Mouse (Mus musculus) cerebellum, adult 9-11 months (tissue): ENCODE data around the gene Ltb4r2.

ENCODE experiments used
- DNase-seq: peaks from one replicate; pipeline ENCODE4 v3.0.0; 2022

Ltb4r2 gene

DNA sequence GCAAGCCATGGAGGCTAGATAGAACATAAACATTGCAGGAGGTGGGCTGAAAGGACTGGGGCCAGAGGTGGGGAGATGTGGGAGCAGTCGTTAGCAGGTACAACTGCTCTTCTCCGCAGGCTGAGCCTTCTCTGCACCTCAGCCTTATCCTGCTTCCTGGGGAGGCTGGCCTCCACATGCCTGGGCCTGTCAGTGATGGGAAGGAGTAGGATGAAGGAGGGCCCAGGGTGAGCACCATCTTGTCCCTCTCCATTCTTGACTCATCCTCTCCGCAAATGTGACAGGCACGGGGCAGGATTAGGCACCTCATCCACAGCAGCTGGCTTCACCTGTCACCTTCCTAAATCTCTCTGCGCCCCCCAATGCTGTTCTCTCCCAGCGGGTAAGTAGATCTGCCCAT, at the start of gene Ltb4r2:
TSS of gene Ltb4r2 (plus strand) at position 266 of the 400 bp plus-strand sequence.
- DNase-seq, result peak; percentile 23

DNA sequence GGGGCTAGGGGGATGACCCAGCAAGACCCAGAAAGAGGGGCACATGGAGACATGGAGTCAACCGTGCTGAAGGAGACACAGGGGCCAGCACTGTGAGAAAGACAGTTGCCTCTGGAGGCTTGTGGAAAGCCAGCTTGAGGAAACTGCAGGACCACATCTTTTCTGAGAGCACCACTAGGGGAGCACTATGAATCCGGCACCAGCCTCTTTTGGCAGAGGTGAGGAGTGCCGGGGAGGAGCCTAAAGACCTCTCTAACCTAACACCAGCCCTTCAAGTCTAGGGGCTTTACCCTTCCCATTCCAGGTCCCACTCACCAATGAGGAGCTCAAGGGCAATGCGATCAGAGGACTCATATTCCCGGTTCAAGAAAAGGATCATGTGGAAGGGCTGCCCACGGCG, 49.4 kb upstream of the Ltb4r2 start:
- no peak for DNase-seq

DNA sequence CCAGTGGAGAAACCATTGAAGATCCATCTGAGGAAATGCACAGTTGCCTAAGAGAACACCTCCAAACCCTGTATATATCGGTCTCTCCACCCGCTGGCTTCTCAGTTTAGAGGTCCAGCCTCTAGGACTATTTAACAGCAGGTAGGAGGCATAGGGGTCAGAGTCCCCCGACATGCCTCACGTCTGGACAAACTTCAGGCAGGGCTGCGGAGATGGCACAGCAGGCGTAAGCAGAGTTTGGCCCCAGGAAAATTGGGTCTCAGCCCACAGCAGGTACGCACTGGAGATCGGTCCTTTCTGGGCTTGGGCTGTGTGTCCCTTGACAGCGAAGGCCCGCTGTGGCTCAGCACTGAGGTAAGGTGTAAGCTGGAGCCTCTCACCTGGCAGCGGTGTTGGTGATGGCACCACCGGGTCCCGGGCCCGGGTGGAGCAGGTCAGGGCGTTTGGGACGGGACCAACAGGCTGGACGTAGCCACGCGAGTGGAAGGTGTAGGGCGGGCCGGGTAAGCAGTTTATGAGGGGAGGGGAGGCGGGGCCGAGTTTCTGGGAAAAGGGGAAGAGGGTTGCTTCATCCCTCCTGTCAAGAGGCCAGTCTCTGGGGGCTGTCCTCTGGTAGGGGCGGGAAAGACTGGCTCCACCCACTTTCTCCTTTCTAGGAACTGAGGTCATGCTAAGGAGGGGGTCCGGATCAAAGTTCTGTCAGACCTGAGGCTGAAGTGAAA, 48.1 kb upstream of the Ltb4r2 start:
- DNase-seq, result no peak

DNA sequence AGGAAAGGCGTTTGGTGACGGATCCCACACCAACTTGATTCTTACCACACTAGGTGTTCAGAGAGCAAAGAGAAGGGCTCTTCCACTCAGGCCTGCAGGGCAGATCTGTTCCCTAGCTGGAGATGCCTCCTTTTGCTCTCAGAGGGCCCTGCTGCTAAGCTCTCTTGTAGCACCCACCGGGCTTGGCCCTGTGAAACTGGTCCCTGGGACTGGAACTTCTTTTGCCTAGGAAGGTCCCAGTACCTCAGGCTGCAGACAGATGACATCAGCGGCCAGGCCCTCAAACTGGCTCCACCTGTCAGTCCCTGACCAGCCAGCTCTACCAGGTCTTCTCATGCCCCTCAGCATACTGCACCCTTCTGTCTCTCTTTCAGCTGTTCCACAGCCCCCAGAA, 47.5 kb upstream of the Ltb4r2 start, which contains the start of gene Tgm1:
TSS of gene Tgm1 (minus strand) at position 198 of the 394 bp plus-strand sequence.
- no peak for DNase-seq

DNA sequence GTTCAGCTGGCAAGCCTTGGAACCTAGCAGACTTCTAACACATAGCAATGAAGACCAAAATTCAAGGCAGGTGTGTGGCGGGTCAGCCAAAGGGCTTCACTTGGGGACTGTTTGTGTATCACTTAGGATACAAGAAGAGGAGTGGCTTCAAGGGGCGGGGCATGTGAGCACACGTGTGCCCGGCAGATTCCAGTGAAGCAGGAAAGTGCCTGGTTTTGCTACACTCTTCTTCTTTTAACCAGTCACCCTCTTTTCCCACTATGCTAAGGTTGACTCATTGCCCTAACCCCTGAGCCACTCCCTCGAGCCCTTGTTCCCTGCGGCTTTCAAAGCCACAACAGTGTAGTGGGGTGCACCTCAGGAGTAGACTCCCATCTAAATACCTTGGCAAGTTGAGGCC, 46.3 kb upstream of the Ltb4r2 start:
- DNase-seq, result no peak

DNA sequence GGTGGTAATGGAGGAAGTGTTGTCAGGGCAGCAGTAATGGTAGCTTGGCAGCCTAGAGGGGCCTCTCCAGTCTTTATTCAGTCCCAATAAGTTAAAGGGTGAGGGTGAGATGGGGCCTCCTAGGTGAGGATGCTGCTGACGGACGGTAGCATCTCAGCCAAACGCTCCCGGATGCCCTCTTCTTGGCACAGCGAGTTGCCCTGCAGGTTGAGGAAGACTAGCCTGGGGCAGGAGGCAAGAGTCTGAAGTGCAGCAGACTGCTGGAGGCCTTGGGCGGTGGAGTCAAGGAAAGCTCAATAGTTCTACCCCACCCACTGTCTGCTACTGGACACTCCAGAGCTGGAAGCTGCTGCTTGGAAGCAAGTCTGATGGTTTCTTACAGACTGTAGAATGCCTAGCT, 45.0 kb upstream of the Ltb4r2 start:
- no peak for DNase-seq

DNA sequence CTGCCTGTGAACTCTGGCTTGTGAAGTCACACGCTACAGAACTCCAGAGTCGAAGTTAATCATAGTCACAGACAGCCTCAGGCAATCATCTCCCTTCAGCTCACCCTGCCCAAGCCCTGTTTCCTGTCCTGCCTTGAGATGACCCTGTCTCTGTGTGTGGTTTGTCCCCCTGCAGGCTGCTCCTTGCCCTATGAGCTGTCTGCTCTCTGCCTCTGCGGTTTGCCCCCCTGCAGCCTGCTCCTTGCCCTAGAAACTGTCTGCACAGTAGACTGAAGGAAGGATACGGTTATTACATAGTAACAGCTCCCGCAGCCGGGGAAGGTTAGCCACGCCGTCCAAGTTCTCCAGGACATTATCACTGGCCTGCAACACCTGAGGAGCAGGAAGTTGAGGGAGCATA, 44.3 kb upstream of the Ltb4r2 start:
- no peak for DNase-seq

DNA sequence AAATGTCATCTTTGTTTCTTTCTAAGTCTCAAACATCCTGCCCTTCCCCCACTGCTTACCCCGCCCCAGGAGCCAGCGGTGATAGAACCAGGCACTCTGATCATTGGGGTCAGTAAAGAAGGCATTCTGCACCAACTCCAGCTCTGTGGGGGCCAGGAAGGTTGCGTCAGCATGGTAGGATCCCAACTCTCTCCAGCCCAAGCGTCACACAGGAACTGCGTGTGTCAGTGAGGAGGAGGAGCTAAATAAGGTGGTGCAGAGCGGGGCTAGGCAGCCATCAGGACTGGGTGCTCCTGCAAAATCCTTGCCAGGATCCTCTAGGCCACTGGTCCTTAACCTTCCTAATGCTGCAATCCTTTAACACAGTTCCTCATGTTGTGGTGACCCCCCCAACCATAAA, 41.5 kb upstream of the Ltb4r2 start:
- no peak for DNase-seq

DNA sequence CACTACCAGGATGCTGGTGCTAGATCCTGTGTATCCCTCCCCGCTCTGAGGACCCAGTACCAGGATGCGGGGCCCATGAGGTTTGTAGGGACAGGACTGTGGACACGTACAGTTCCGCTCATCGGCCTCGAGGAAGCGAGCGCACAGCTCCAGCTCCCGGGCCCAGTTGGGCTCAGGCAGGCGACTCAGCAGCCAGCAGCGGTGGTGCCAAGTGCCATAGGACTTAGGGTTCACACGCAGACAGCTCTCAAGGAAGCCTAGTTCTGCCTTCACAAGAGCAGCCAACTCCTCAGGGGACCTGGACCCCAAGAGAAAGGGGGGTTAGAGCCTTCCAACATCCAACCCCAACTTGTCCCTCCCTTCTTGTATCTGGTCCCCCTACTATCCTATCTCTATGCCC, 40.6 kb upstream of the Ltb4r2 start:
- DNase-seq, result peak; percentile 34

DNA sequence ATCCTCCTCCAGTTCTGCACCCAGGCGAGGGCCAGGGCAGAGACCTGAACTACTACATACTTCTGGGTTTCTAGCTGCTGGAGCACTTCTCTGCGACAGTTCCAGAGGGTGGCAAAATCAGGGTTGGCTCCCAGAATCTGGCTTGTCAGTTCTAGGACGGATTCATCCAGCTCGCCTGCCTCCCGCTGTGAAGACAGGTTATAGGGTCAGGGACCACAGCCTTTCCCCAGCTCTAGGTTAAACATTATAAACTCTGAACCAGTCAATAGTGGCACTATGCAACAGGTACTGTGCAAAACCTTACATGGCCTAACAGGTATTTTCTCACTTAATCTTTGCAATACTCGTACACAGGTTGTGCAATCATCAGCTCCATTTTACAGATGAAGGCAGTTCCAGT, 40.2 kb upstream of the Ltb4r2 start:
- peak; percentile 24 for DNase-seq

DNA sequence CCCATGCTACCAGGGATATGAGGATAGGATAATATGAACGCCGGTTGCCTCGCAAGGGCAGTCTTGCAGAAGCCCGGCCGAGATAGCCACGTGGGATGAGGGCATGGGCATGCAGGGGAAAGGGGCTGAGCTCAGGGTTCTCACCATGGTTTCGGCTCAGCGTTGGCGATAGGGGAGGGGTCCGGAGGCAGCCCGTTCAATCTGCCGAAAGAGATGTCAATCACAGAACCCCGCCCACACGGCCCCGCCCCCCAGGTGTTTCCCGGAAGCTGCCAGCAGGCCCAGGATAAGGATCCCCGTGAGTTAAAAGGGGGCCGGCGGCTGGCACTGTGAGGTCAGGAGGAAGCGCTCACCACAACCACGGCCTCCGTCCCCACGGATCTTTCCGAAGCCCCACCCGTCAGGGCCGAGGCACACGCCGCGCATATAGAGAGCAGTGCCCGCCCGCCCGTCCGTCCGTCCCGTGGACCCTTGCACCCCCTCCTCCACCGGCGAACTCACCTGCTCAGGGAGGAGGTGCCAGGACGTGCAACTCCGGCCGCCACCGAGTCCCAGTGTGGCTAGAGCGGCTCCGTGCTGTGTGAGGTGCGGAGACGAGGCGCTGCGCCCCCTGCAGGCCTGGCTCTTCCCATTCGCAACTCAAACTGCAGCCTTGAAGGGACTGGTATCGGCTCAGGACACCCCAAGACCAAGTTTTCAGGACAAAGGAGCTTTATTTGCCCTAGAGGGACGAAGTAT, 39.4 kb upstream of the Ltb4r2 start, which contains the start of gene Rabggta:
TSS of gene Rabggta (minus strand) at position 564 of the 738 bp plus-strand sequence.
- DNase-seq, result peak; percentile 94

DNA sequence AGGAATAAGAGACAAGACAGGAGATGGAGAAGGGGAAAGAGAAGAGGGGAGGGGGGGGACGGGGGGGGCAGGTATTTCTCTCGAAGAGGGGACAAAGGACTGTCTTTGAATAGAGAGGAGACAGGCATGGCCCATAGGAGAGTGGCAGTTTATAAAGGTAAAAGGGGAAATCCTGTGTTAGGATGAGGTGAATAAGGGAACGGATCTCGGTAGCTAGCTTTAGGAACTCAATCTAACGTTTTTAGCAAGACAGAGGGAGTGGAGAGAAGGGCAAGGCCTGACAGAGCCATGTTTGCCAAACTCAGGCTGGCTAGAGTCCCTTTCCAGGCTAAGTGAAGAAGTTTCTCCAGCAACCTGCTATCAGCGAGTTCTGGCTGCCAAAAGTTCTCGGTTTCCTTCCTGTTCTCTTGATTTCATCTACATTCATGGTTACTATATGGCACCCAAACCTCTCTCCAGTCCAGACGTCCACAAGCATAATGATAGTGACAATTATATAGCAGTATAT, 38.7 kb upstream of the Ltb4r2 start:
- no peak for DNase-seq

DNA sequence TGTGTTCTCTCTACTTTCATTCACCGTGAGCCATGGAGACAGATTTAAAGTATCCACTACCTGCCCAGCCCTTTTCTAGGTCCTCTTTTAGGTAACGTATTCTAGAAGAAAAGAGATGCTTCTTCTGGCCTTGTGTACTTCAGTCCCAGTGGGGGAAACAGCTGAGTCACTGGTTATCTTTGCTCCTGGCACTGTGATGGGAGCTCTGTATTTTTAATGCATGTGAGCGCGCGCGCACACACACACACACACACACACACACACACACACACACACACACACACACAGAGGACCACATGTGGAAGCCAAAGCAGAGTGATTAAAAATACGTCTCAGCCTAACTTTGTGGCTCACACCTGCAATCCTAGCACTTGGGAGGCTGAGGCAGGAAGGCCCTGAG, 37.8 kb upstream of the Ltb4r2 start:
- no peak for DNase-seq

DNA sequence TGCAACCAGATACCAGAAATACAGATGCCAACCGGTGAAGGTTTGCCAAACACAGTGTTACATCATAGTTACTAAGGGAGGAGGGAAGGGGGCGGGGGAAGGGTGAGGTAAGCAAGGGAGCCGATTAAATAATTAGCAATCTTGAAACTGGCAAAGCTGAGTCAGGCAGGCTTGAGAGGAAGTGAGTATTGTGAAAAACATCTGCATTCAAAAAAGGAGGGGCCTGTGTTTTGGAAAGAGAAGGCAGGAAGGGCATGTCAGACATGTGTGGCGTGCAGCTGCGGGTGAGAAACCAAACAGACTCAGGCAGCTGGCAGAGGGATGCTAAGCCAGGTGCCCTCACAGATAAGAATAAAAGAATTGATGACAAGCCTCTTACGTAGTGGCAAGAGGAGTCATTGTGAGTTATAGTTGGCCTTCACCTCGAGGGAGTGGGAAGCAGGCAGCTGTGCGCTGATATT, 36.8 kb upstream of the Ltb4r2 start:
- DNase-seq, result no peak

DNA sequence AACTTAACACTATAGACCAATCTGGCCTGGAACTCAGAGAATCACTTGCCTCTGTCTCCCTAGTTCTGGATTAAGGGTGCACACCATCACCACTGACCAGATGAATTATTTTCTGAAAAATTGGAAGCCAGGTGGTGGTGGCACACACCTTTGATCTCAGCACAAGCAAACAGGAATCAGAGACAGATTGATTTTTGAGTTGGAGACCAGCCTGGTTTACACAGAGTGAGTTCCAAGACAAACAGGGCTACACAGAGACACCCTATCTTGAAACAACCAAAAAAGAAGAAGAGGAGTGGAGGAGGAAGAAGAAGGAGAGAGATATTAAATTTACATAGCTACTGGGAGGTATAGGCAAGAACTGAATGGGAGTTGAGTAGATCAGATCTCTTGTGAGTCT, 35.0 kb upstream of the Ltb4r2 start:
- DNase-seq, result no peak

DNA sequence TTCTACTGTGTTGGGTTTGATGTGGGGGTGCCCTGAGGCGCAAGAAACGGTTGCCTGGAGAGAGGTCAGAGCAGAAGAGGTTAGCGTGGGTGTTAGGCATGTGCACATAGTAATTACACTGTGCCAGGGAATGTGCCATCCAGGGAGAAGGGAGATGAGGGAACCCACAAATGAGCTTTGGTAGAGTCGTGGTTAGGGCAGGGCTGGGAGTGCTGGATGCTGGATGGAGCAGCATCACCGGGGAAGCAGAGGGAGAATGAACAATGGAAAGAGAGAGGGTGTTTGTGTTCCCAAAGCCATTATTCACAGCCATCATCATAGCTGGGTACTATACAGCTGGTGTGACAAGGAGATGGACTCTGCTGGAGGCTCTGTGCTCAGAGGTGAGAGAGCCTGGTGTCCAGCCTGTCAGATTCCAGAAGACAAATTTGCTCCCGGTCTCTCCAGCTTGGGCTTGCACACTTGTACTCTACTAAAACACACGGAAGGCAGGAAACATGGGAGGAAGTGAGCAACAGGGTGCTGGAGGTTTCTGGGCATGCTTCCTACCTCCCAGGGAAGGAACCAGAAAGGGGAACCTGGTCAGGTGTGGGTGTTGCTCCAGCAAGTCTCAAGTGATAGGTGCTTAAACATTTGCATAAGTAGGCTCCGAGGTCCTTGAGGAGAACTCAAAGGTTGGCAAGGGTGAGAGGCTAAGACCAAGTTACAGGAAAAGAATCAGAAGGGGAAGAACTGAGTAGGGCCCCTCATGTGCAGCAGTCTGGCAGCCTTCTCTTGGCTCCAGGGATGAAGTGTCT, 33.1 kb upstream of the Ltb4r2 start:
- DNase-seq, result no peak

DNA sequence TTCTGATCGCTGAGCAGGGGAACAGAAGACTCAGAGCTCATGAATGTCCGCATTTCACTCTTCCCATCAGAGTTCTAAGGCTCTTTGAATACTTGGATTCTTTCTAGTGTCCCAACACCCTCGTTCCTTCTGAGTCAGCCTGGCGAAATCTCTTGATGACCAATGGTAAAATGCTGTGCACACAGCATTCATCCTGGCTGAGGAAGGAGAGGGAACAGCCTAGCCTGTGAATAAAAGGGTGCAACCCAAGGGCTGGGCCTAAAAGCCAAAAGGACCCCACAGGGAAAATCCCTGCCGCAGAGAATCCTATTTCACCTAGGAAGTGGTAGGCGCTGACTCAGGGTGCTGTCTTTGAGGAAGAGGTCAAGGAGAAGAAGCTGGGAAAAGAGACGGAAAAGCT, 31.1 kb upstream of the Ltb4r2 start:
- DNase-seq, result no peak

DNA sequence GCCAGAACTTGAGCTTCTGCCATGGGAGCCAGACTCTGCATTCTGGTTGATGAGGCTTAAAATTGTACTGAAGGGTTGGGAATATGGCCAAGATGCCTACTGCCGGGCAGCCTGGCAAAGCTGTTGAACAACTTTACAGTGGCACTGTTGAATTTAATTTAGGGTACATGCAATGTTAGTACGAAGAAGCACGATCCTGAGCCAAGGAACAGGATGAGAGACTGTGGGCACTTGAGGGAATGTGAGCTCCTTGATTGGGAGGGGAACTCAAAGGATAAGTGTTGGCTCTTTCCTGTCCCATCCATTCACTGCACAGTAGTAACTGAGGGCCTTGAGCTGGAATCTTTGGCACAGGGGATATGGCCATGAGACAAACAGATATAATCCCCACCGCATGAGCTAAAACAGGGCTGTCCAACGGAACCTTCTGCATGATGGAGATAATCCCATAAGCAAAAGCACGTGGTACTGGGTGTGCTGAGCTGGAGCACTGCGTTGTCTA, 30.6 kb upstream of the Ltb4r2 start:
- no peak for DNase-seq

DNA sequence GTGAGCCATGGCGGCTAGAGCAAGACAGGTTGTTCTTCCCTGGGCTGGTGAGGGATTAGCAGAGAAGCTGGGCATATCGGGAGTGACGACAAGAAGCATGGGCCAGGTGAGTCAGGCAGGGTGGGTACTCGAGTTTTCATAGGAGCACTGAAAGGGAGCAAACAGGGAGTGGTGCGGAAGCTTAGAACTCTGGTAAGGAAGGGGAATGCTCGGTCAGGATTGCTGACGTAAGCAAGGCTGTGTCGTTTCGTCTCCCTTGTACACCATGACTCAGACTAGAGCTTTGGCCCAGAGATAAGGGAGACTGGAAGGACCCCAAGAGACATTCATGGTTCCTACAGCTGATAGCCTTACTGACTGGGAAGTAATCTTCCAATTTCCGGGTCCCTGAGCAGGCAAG, 27.3 kb upstream of the Ltb4r2 start:
- no peak for DNase-seq

DNA sequence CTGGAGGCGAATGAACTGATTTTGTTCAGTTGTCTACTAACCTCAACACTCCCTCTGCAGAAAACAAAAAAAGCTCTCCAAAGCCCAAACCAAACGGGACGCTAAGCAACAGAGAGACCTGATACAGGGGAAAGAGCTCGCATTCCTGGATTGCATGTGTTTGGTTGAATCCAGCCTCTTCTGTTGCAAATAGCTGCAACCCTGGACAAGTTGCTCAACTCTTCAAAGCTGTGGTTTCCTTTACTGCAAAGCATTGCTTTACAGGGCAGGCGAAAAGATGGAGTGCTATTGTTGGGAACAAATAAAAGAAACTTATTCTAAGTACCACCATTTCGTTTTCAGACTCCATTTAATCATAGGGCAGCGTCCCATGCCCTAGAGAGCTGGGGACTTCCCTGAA, 26.4 kb upstream of the Ltb4r2 start:
- no peak for DNase-seq

DNA sequence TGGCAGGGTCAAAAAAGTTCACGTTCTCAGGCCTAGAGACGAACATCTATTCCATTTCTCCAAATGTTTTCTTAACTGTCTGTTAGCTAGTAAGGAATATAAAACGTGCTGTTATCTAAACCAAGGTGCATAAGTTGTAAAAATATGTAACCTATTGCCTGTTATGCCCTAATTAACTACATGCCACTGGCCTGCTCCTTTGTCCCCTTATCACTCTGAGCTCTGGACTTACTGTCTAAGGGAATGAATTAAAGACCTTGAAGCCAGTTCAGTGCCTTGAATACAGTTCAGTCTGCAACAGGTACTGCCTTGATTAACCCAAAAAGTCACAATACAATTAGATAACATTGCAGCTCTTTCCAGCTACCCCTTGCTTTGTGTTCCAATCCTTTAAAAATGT, 25.9 kb upstream of the Ltb4r2 start:
- DNase-seq, result no peak

DNA sequence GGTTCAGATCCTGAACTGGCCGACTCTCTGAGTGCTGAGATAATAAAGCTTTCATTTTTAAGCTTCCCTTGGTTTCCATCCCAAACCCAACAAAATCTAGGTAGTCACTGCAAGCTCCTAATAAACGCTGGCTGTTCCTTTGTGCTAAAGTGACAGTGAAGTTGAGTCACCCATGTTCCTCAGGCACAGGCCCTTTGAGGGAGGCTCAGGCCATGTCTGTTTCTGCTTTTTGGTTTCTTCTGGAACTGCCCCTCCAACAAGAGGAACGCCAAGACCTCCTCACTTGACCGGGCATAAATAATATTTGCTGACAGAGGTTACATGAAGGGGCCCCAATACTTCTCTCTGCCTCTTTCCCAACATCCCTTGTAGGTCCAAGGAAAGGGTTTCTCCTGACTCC, 25.5 kb upstream of the Ltb4r2 start:
- no peak for DNase-seq

DNA sequence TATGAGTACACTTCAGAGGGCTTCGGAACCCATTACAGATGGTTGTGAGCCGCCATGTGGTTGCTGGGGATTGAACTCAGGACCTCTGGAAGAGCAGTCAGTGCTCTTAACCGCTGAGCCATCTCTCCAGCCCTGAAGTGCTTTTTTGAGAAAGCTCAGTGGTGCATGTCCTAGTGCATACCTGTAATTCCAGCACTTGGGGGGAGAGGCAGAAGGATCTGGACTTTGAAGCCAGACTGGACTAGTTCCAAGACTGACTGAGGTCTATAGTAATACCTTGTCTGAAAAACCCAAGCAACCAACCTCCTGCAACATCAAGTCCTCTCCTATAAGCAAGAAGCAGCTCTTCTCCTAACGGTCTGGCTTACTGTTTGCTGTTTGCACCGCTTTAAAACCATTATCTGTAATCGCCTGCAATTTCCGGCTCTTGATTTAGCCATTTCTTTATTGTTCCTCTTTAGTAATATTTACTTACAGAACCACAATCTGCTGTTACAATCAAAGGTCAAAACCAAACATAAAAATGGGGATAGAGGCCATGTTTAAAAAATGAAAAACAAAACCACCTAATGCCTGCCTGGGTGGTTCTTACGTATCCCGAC, 24.0 kb upstream of the Ltb4r2 start:
- no peak for DNase-seq
